ENCODE assay signal across 16 mouse cellular contexts in genomic region chr16:17345141-17345812, GRCm38 (mm10). TPM values are rescaled to one million over a fixed set of nuclear protein-coding genes. Genes with fewer than 3 reads are reported as not detected.
A peak's percentile ranks its signal among the peaks of the same experiment; 100 is the strongest.
DNase-seq lines count a peak whose midpoint lies in the region; ATAC-seq and TF ChIP-seq lines count a peak whose summit lies in the region.
"Had no signal": no experiment of that assay in that cellular context is flagged by ENCODE, and none has a peak within 500 bp of the region (broad histone marks: within the 10 kb centered on the region; RNA-seq: fewer than 3 reads in every experiment).

No protein-coding gene starts in this region.

- peak; percentile 92 for DNase-seq in liver, adult 2 months (ENCODE audit: extremely low read depth, low read depth, low spot score)
- no peak for DNase-seq in adipocyte (ENCODE audit: low spot score)
- DNase-seq in cerebellum, adult 2 months, result no peak
- DNase-seq: cerebellum, adult 9-10 months; right cerebral cortex, adult 18-20 months had no signal

- no peak overlapping the region for H3K27ac ChIP-seq in kidney, embryonic 16.5 days (ENCODE audit: low read length)
- no peak overlapping the region for H3K27ac ChIP-seq in kidney, embryonic 14.5 days (ENCODE audit: low read depth, low read length)
- H3K27ac ChIP-seq in intestine, postnatal 0 days (ENCODE audit: low read depth, low read length), result no peak overlapping the region
- H3K27ac ChIP-seq in liver, adult 2 months (replicated peaks; ENCODE audit: insufficient read depth, low read depth, low read length), result peak overlapping the region; percentile 64
- peak overlapping the region; percentile 52; the same call in 1 of the 2 replicates for H3K27ac ChIP-seq in stomach, embryonic 14.5 days (ENCODE audit: low read length)
- no peak overlapping the region for H3K27ac ChIP-seq in cerebellum, adult 2 months (ENCODE audit: insufficient read depth, low read length)
- H3K27ac ChIP-seq: embryonic facial prominence, embryonic 13.5 days; heart, embryonic 15.5 days; limb, embryonic 15.5 days had no signal

- no peak for TF ChIP-seq POLR2A in liver, adult 2 months (IDR thresholded peaks at IDR 0.05; ENCODE audit: extremely low read depth, insufficient read depth, low read length)
- no peak for TF ChIP-seq POLR2A in cerebellum, adult 2 months (IDR thresholded peaks at IDR 0.05; ENCODE audit: borderline replicate concordance, insufficient read depth, low read length)

- H3K4me2 ChIP-seq in kidney, embryonic 16.5 days (replicated peaks; ENCODE audit: low read depth, low read length), result no peak overlapping the region
- H3K4me2 ChIP-seq in kidney, embryonic 14.5 days (replicated peaks; ENCODE audit: low read depth, low read length), result no peak overlapping the region
- no peak overlapping the region for H3K4me2 ChIP-seq in intestine, postnatal 0 days (replicated peaks; ENCODE audit: low read depth)
- H3K4me2 ChIP-seq in stomach, embryonic 14.5 days (replicated peaks; ENCODE audit: low read depth, low read length), result no peak overlapping the region
- H3K4me2 ChIP-seq: embryonic facial prominence, embryonic 13.5 days; heart, embryonic 15.5 days; limb, embryonic 15.5 days had no signal

- H3K9ac ChIP-seq in kidney, embryonic 16.5 days (replicated peaks; ENCODE audit: low read length), result no peak overlapping the region
- no peak overlapping the region for H3K9ac ChIP-seq in kidney, embryonic 14.5 days (ENCODE audit: low read depth, low read length)
- H3K9ac ChIP-seq in intestine, postnatal 0 days (ENCODE audit: low read depth, low read length), result no peak overlapping the region
- H3K9ac ChIP-seq in liver, adult 2 months (ENCODE audit: low read depth, low read length), result no peak overlapping the region
- H3K9ac ChIP-seq in stomach, embryonic 14.5 days (replicated peaks; ENCODE audit: low read depth, low read length), result no peak overlapping the region
- H3K9ac ChIP-seq: embryonic facial prominence, embryonic 13.5 days; heart, embryonic 15.5 days; limb, embryonic 15.5 days had no signal

- TF ChIP-seq CTCF in intestine, postnatal 0 days (IDR thresholded peaks at IDR 0.05; ENCODE audit: low read depth), result no peak
- no peak for TF ChIP-seq CTCF in liver, adult 2 months (IDR thresholded peaks at IDR 0.05; ENCODE audit: low read depth, low read length)
- no peak for TF ChIP-seq CTCF in cerebellum, adult 2 months (IDR thresholded peaks at IDR 0.05; ENCODE audit: borderline replicate concordance, insufficient read depth, low read depth, low read length)

- WGBS in kidney, embryonic 16.5 days, result 79% methylated on average over 8 of the region's 8 CpGs
- WGBS in kidney, embryonic 14.5 days, result 82% methylated on average over 8 of the region's 8 CpGs
- WGBS in intestine, postnatal 0 days, result 31% methylated on average over 8 of the region's 8 CpGs
- 5% methylated on average over 8 of the region's 8 CpGs for WGBS in liver, adult 2 months
- WGBS in stomach, embryonic 14.5 days, result 70% methylated on average over 8 of the region's 8 CpGs
- WGBS in cerebellum, adult 2 months, result 90% methylated on average over 8 of the region's 8 CpGs

- H3K9me3 ChIP-seq in kidney, embryonic 16.5 days (ENCODE audit: low read length), result no peaks in the 10 kb centered on the region
- no peaks in the 10 kb centered on the region for H3K9me3 ChIP-seq in kidney, embryonic 14.5 days (ENCODE audit: control insufficient read depth, low read length)
- H3K9me3 ChIP-seq in intestine, postnatal 0 days (ENCODE audit: control insufficient read depth), result no peaks in the 10 kb centered on the region
- no peaks in the 10 kb centered on the region for H3K9me3 ChIP-seq in stomach, embryonic 14.5 days (ENCODE audit: control insufficient read depth, low read depth, low read length)
- H3K9me3 ChIP-seq: embryonic facial prominence, embryonic 13.5 days; heart, embryonic 15.5 days; limb, embryonic 15.5 days had no signal

- ATAC-seq in kidney, embryonic 16.5 days (ENCODE audit: low FRiP score, low TSS enrichment), result 0 out of 2 replicates have a peak, but pooled peaks have one; percentile 23
- ATAC-seq in kidney, embryonic 14.5 days (ENCODE audit: low FRiP score, low TSS enrichment), result no peak
- peak; percentile 82 for ATAC-seq in intestine, postnatal 0 days
- peak; percentile 73 for ATAC-seq in stomach, embryonic 14.5 days (ENCODE audit: insufficient number of reproducible peaks, insufficient read depth, low FRiP score, low read depth)
- no peak for ATAC-seq in erythroblast, adult 5-6 weeks (replicated peaks; ENCODE audit: low FRiP score, poor library complexity, severe bottlenecking)

- H3K79me2 ChIP-seq in liver, adult 2 months (ENCODE audit: control insufficient read depth, insufficient read depth, low read length), result no peaks in the 10 kb centered on the region; the same call in 1 of the 2 replicates

- H3K4me3 ChIP-seq in kidney, embryonic 16.5 days (ENCODE audit: low read length), result no peak overlapping the region
- no peak overlapping the region for H3K4me3 ChIP-seq in kidney, embryonic 14.5 days (ENCODE audit: low read length)
- no peak overlapping the region for H3K4me3 ChIP-seq in intestine, postnatal 0 days (ENCODE audit: low read depth, low read length)
- H3K4me3 ChIP-seq in liver, adult 2 months (ENCODE audit: insufficient read depth, low read depth, low read length), result no peak overlapping the region
- H3K4me3 ChIP-seq in stomach, embryonic 14.5 days (ENCODE audit: low read depth, low read length), result no peak overlapping the region
- no peak overlapping the region for H3K4me3 ChIP-seq in cerebellum, adult 2 months (replicated peaks; ENCODE audit: insufficient read depth, low read depth, low read length)
- H3K4me3 ChIP-seq: embryonic facial prominence, embryonic 13.5 days; heart, embryonic 15.5 days; limb, embryonic 15.5 days had no signal

- H3K27me3 ChIP-seq in kidney, embryonic 16.5 days (ENCODE audit: insufficient read depth, low read length), result no peaks in the 10 kb centered on the region
- H3K27me3 ChIP-seq in kidney, embryonic 14.5 days (ENCODE audit: control insufficient read depth, insufficient read depth, low read length), result no peaks in the 10 kb centered on the region
- no peaks in the 10 kb centered on the region for H3K27me3 ChIP-seq in intestine, postnatal 0 days (replicated peaks; ENCODE audit: control insufficient read depth, insufficient read depth, low read length)
- no peaks in the 10 kb centered on the region for H3K27me3 ChIP-seq in liver, adult 2 months (ENCODE audit: control insufficient read depth, insufficient read depth, low read length)
- H3K27me3 ChIP-seq in stomach, embryonic 14.5 days (ENCODE audit: control insufficient read depth, insufficient read depth, low read length), result no peaks in the 10 kb centered on the region
- no peaks in the 10 kb centered on the region for H3K27me3 ChIP-seq in cerebellum, adult 2 months (ENCODE audit: control insufficient read depth, insufficient read depth, low read length)
- H3K27me3 ChIP-seq: embryonic facial prominence, embryonic 13.5 days; heart, embryonic 15.5 days; limb, embryonic 15.5 days had no signal

- H3K4me1 ChIP-seq in kidney, embryonic 16.5 days (ENCODE audit: insufficient read depth, low read length), result no peaks in the 10 kb centered on the region
- no peaks in the 10 kb centered on the region for H3K4me1 ChIP-seq in kidney, embryonic 14.5 days (ENCODE audit: control insufficient read depth, insufficient read depth, low read length)
- no peaks in the 10 kb centered on the region for H3K4me1 ChIP-seq in intestine, postnatal 0 days (replicated peaks; ENCODE audit: control insufficient read depth, insufficient read depth, low read length)
- H3K4me1 ChIP-seq in liver, adult 2 months (ENCODE audit: control insufficient read depth, insufficient read depth, low read length), result peaks cover 40% of the 10 kb centered on the region
- no peaks in the 10 kb centered on the region for H3K4me1 ChIP-seq in stomach, embryonic 14.5 days (ENCODE audit: control insufficient read depth, insufficient read depth, low read length)
- no peaks in the 10 kb centered on the region for H3K4me1 ChIP-seq in cerebellum, adult 2 months (ENCODE audit: control insufficient read depth, insufficient read depth, low read length)
- H3K4me1 ChIP-seq: embryonic facial prominence, embryonic 13.5 days; heart, embryonic 15.5 days; limb, embryonic 15.5 days had no signal

- peaks cover 12% of the 10 kb centered on the region; the same call in 1 of the 2 replicates for H3K36me3 ChIP-seq in kidney, embryonic 16.5 days (ENCODE audit: insufficient read depth, low read length)
- H3K36me3 ChIP-seq in kidney, embryonic 14.5 days (ENCODE audit: control insufficient read depth, insufficient read depth, low read length), result peaks cover 17% of the 10 kb centered on the region; the same call in 1 of the 2 replicates
- H3K36me3 ChIP-seq in intestine, postnatal 0 days (ENCODE audit: control insufficient read depth, insufficient read depth), result peaks cover 19% of the 10 kb centered on the region
- peaks cover 51% of the 10 kb centered on the region for H3K36me3 ChIP-seq in liver, adult 2 months (ENCODE audit: control insufficient read depth, insufficient read depth, low read length)
- peaks cover 15% of the 10 kb centered on the region for H3K36me3 ChIP-seq in stomach, embryonic 14.5 days (ENCODE audit: control insufficient read depth, insufficient read depth, low read length)

RNA-seq across cellular contexts. Expression of gene Serpind1, which starts 14.1 kb away (rescaled TPM):
- 0.69 and 0.89 TPM in 2 replicates for polyA plus RNA-seq in kidney, embryonic 16.5 days (2015; fragmentation: Nextera tagmentation; extraction: Ambion mirVana)
- 0.14 and 0.16 TPM in 2 replicates for polyA plus RNA-seq in kidney, embryonic 14.5 days (2014; fragmentation: Nextera tagmentation; extraction: Ambion mirVana)
- polyA plus RNA-seq in intestine, postnatal 0 days (2015; fragmentation: Nextera tagmentation; extraction: Ambion mirVana), result 0.09 and 0.14 TPM in 2 replicates
- total RNA-seq in liver, adult 2 months (2014; rRNA removed), result 636 and 666 TPM in 2 replicates
- 368 and 398 TPM in 2 replicates for polyA plus RNA-seq in liver, adult 2 months (2012; rRNA removed)
- polyA plus RNA-seq in stomach, embryonic 14.5 days (2014; fragmentation: Nextera tagmentation; extraction: Ambion mirVana), result 0.15 and 0.22 TPM in 2 replicates
- polyA plus RNA-seq in cerebellum, adult 2 months (2012; rRNA removed), result 6.0 and 6.5 TPM in 2 replicates
- total RNA-seq in erythroblast, adult 5-6 weeks (2015; ENCODE audit: low replicate concordance), result not detected in 2 replicates
- not detected in 2 replicates for total RNA-seq in erythroblast, adult 5-6 weeks (2017; ENCODE audit: low replicate concordance)
- total RNA-seq: gastrocnemius, adult 8-10 months; megakaryocyte-erythroid progenitor cell, adult 5-6 weeks had no signal
- polyA plus RNA-seq: small intestine, adult 2 months had no signal

Comparison
In these comparisons a context has a peak if more than half of its experiments do, and no peak if none do; other contexts are left out.
1. ATAC-seq: peak in kidney, embryonic 16.5 days (single experiment), intestine, postnatal 0 days (single experiment) and stomach, embryonic 14.5 days (single experiment); none in kidney, embryonic 14.5 days (single experiment) and erythroblast, adult 5-6 weeks (single experiment).
2. H3K27ac ChIP-seq: peak in liver, adult 2 months (single experiment) and stomach, embryonic 14.5 days (single experiment); none in kidney, embryonic 16.5 days (single experiment), kidney, embryonic 14.5 days (single experiment), intestine, postnatal 0 days (single experiment) and cerebellum, adult 2 months (single experiment).
3. RNA of gene Serpind1, which starts 14.1 kb away (polyA plus RNA-seq): 368 to 398 TPM in liver, adult 2 months; 6.0 to 6.5 TPM in cerebellum, adult 2 months, 0.69 to 0.89 TPM in kidney, embryonic 16.5 days, 0.15 to 0.22 TPM in stomach, embryonic 14.5 days, 0.14 to 0.16 TPM in kidney, embryonic 14.5 days and 0.09 to 0.14 TPM in intestine, postnatal 0 days; every median in the first group is over 10 times any median in the second.